Mouse (Mus musculus): ENCODE results near the gene Olfr69.
"Not testable (repeated sequence)": the region's sequence is repeated elsewhere in the genome, so short reads cannot be mapped to it uniquely, and the experiment has no call there.

Gene Olfr69

GRCm38 (mm10) chr7:103771494-103771893, at the start of gene Olfr69:
Olfr69 (minus strand) TSS chr7:103771594.
- DNase-seq, result no peak

- not testable (repeated sequence) for DNase-seq
Measured at GRCm38 (mm10) chr7:103815085-103815484, 43.7 kb upstream of the Olfr69 start.

DNA sequence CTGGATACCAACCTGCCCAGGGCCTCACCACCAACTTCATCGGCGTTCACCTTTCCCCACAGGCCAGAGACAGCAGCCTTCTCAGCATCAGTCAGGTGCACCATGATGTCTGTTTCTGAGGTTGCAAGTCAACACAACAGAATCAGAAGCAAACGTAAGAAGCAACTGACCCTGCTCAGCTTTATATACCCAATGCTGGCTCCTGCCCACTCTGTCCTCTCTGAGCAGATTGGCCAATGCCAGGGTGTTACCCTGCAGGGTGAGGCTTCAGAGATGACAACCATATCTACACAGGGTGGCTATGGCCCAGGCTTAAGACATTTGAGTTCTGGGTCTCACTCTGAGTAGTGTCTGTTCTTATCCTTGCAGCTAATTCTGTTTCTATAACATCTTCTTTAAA, 42.4 kb upstream of the Olfr69 start, which contains the start of gene Hbb-bt:
TSS of gene Hbb-bt (minus strand) at position 231 of the 400 bp plus-strand sequence.
- DNase-seq, result no peak

GRCm38 (mm10) chr7:103813152-103813551, 41.8 kb upstream of the Olfr69 start:
- DNase-seq, result not testable (repeated sequence)

DNA sequence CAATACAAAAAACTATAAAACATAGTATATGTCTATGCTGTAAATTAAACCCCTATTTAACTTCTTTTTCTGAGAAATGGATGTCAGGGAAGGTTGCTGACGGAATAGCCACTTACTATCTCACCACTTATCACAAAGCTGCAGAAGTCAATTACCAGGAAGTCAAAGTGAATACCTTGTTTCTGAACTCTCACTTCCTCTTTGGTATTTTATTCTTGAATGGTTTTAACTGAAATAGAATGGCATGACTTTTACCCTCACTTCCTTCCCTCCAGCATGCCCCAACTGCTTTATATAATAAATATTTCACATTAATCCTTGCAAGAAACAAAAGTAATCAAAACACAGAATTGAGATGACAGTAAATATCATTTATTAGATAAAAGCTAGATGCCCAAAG, 40.8 kb upstream of the Olfr69 start:
- DNase-seq, result no peak

DNA sequence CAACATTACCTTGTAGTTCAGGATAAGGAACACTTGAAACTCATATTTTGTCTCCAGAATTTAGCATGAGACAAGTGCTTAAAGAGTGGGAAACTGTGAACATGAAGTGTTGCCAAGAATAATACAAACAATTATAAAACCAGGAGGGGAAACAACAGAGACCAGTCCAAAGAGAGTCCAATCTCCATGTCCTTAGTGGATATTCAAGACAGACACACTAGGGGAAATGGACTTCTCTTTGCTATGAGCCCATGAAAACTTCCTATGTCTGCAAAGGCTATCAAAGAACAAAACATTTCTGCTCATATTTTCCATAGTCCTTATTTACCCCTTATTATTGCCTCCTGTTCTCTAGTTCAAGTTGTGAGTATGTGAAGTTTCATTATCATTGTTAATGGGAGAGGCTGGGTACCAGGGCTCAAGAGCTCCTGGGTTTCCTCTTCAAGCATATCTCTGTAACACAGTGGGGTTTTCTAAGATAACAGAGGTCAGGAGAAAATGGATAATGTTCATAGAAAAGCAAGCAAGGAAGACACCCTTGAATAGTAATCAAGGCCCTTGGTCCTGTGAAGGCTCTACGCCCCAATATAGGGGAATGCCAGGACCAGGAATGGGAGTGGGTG, 39.9 kb upstream of the Olfr69 start:
- no peak for DNase-seq

- no peak for DNase-seq
Measured at GRCm38 (mm10) chr7:103810746-103811145, 39.4 kb upstream of the Olfr69 start.

GRCm38 (mm10) chr7:103810296-103810695, 38.9 kb upstream of the Olfr69 start:
- no peak for DNase-seq

- DNase-seq, result no peak
Measured at GRCm38 (mm10) chr7:103809801-103810155, 38.4 kb upstream of the Olfr69 start.

- DNase-seq, result no peak
Measured at GRCm38 (mm10) chr7:103808971-103809800, 37.8 kb upstream of the Olfr69 start.

- not testable (repeated sequence) for DNase-seq
Measured at GRCm38 (mm10) chr7:103808120-103808519, 36.7 kb upstream of the Olfr69 start.

GRCm38 (mm10) chr7:103806856-103807255, 35.5 kb upstream of the Olfr69 start:
- no peak for DNase-seq

DNA sequence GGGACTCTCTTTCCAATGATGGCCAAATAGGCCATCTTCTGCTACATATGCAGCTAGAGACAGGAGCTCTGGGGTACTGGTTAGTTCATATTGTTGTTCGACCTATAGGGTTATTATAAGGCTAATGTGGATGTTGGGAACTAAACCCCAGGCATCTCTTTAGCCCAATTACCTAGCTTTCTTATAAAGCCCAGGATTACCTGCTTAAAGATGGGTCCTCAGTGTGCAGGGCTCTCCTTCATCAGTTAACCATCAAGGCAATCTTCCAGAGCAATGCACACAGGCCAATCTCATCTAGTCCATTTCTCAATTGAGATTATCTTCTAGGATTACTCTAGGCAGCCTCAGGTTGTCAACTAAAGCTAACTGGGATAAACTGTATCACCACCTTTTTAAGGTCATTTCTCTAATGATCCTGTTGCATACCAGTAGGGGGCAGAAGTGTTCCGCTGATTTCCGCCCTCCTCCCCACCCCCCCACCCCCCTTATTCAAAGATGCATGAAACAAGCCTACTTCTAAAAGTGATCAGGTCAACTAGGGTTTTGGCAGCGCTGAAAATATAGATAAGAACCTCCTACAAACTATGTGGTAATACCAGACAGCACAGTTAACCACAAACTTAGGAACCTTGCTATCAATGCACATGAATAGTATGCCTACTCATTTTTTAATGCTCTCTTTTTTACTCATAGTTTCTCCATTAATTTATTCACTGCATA, 21.4 kb upstream of the Olfr69 start:
- DNase-seq, result no peak

GRCm38 (mm10) chr7:103791721-103792120, 20.3 kb upstream of the Olfr69 start, which contains the start of gene Olfr67:
Olfr67 (minus strand) TSS chr7:103791821.
- DNase-seq, result no peak

DNA sequence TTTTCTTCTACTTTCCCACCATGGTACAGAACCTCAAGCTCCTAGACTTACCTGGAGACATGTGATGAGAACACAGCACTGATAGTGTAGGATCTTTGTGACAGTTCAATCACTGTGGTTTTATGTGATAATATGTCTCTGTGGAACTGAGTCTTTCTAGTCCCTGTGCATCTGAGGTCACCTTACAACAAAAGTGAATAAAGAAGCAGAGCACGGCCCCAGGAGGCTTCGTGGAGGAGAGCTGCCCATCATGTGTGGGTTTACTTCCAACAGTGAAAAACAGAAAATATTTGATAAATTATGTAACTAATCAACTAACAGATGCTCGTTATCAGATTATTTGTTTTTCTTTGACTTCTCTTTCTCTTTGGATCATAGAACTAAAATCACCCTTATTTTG, 8.2 kb upstream of the Olfr69 start, which contains the start of gene Olfr68:
TSS of gene Olfr68 (minus strand) at position 101 of the 400 bp plus-strand sequence.
- DNase-seq, result no peak

DNA sequence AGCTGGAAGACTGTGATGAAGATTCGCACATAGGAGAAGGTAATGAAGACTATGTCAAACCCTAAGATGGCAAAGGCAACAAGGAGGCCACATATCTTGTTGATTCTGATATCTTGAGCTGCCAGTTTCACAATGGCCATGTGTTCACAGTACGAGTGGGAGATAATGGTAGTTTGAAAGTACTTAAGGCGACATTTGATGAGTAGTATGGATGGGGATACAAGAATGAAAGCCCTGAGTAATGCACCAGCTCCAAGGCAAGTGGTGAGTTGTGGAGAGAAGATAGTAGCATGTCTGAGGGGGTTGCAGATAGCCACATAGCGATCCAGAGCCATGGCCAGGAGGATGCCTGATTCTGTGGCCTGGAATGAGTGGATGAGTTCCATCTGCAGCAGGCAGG, 6.3 kb upstream of the Olfr69 start:
- DNase-seq, result not testable (repeated sequence)

DNA sequence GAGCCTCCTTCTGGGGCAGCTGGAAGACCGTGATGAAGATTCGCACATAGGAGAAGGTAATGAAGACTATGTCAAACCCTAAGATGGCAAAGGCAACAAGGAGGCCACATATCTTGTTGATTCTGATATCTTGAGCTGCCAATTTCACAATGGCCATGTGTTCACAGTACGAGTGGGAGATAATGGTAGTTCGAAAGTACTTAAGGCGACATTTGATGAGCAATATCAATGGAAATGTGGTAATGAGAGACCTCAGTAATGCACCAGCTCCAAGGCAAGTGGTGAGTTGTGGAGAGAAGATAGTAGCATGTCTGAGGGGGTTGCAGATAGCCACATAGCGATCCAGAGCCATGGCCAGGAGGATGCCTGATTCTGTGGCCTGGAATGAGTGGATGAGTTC, 3.7 kb downstream of the Olfr69 start:
- not testable (repeated sequence) for DNase-seq

DNA sequence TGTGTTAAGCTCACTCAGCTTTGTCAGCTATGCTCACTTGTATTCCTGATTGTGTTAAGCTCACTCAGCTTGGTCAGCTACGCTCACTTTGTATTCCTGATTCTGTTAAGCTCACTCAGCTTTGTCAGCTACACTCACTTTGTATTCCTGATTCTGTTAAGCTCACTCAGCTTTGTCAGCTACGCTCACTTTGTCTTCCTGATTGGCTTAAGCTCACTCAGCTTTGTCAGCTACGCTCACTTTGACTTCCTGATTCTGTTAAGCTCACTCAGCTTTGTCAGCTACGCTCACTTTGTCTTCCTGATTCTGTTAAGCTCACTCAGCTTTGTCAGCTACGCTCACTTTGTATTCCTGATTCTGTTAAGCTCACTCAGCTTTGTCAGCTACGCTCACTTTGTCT, 9.2 kb downstream of the Olfr69 start:
- not testable (repeated sequence) for DNase-seq

DNA sequence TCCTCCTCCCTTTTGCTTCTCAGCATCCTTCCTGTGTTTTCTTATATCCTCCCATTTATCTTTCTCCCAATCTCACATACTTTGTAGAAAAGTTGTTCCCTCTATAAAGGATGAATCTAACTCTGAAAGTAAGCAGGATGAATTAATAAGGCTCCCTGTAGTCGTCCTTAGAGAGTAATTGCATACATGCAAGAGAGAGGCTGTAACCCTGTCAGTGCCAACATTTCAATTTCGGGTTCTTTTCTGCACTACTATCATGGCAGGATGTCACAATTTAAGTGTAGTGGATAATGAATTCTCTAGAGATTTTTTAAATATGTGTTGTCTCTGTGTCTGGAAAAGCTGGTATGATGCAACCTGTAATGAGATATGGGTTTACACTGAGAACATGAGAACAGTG, 14.2 kb downstream of the Olfr69 start, which contains the start of gene Olfr630:
TSS of gene Olfr630 (minus strand) at position 101 of the 400 bp plus-strand sequence.
- DNase-seq, result no peak

GRCm38 (mm10) chr7:103744843-103745242, 26.6 kb downstream of the Olfr69 start, which contains the start of gene Olfr629:
Olfr629 (minus strand) TSS chr7:103744943.
- DNase-seq, result no peak

DNA sequence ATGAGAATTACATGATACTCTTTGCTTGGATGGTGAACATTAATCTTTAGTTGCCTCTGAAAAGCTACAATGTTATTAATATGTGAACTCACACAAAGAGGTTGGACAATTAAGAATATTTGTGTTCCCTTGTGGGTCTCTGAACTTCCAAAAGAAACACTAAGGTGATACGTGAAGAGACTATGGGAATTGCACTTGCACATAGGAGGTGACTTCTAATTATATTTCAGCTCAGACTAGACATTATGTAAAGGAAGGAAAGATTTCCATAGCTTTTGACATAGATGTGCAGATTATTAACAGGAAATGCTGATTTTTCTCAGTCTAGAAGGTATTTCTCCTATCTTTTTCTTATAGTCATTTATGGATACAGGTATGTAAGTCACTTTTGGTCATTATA, 41.3 kb downstream of the Olfr69 start, which contains the start of gene Olfr628:
TSS of gene Olfr628 (plus strand) at position 301 of the 400 bp plus-strand sequence.
- DNase-seq, result no peak

DNA sequence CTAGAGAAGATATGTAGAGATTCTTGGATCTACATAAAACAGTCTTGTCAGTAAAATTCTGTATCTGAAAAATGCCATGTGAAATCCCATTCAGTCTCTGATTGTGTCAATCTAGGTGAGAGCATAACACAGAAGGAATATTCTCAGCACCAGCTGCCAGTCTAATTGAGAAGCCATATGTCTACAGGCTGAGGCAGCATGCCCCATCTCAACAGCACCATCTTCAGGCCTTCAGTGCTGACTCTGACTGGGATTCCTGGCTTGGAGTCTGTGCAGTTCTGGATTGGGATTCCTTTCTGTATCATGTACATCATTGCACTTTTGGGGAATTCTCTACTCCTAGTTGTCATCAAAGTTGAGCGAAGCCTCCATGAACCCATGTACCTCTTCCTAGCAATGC, 55.0 kb downstream of the Olfr69 start:
- not testable (repeated sequence) for DNase-seq

All from cerebellum, adult 11 months (tissue).